Mouse (Mus musculus) layer of hippocampus, adult 2 months (tissue): Measurements from ENCODE around the gene Zfp606. TPM values are rescaled to one million over a fixed set of nuclear protein-coding genes. Genes with fewer than 3 reads are reported as not detected.

Experiments used
- DNase-seq, 2 experiments: peaks; one replicate each; pipeline ENCODE4 v3.0.0; 2022; ENCODE audit warnings: low spot score in 2 of 2
- H3K27ac ChIP-seq: fragments of 200-600 bp; 2 replicates; pipeline ENCODE4 v1.8.1; 2022
- H3K4me3 ChIP-seq: fragments of 200-600 bp; 2 replicates; pipeline ENCODE4 v1.8.1; 2022; ENCODE audit warnings: mild to moderate bottlenecking
- CTCF ChIP-seq: fragments of 200-600 bp; conservative IDR thresholded peaks from 2 replicates; pipeline ENCODE4 v1.8.1; 2022; ENCODE audit warnings: antibody characterized with exemption, mild to moderate bottlenecking, moderate library complexity
- long read RNA-seq, 2 experiments: library from polyadenylated mRNA; stranded (forward); transcript quantifications; one replicate each; pipeline ENCODE4 v2.0.0; 2021; ENCODE audit warnings: borderline mapping rate in 2 of 2
- total RNA-seq, 2 experiments: library from RNA; stranded (reverse); gene quantifications; 2 replicates each; pipeline ENCODE4 v1.2.3; 2021

Gene Zfp606
- total RNA-seq: 10 to 100 TPM; 11.7 to 14.6 TPM
- long read RNA-seq, experiment 1, full-length matches to known transcripts: 10 of 12 reads
- long read RNA-seq, experiment 1, partial matches to known transcripts: 1 of 12 reads
- long read RNA-seq, experiment 1, other reads (novel, unspliced or antisense): 1 of 12 reads
- long read RNA-seq, experiment 2, full-length matches to known transcripts: 9 of 13 reads
- long read RNA-seq, experiment 2, partial matches to known transcripts: 0 of 13 reads
- long read RNA-seq, experiment 2, other reads (novel, unspliced or antisense): 4 of 13 reads

- peak; percentile 71 for TF ChIP-seq CTCF
- peak within 1 kb of the TSS; percentile 98 for H3K27ac ChIP-seq
- H3K4me3 ChIP-seq: peak within 1 kb of the TSS; percentile 77
These were observed at the start of gene Zfp606 for GRCm38 (mm10) chr7:12478158-12479008. Gene Zfp606, plus strand, starts transcription at chr7:12478293.

GRCm38 (mm10) chr7:12479009-12479346 is 885 bp downstream of the Zfp606 start:
- H3K4me3 ChIP-seq: peak overlapping the region; percentile 77
- no peak for TF ChIP-seq CTCF
- DNase-seq: no peak
- H3K27ac ChIP-seq: no peak overlapping the region

More at GRCm38 (mm10) chr7:12478158-12479008, at the start of gene Zfp606:
- peak; percentile 88 to 90 for DNase-seq

- DNase-seq: no peak
- Histone ChIP-seq H3K27ac (no peak overlapping the region), H3K4me3 (no peak overlapping the region; the same call in 1 of the 2 replicates)
- no peak for TF ChIP-seq CTCF
These were observed 1.4 kb downstream of the Zfp606 start for GRCm38 (mm10) chr7:12479525-12479924.

GRCm38 (mm10) chr7:12483771-12484170 is 5.7 kb downstream of the Zfp606 start:
- DNase-seq: no peak
- Histone ChIP-seq H3K27ac (no peak overlapping the region), H3K4me3 (no peak overlapping the region)
- no peak for TF ChIP-seq CTCF

- DNase-seq: no peak
- Histone ChIP-seq H3K4me3 (no peak overlapping the region), H3K27ac (no peak overlapping the region)
- 0 out of 2 replicates have a peak, but pooled peaks have one; percentile 27 for TF ChIP-seq CTCF
These were observed 7.9 kb downstream of the Zfp606 start for GRCm38 (mm10) chr7:12485956-12486355.

GRCm38 (mm10) chr7:12486691-12487090 is 8.6 kb downstream of the Zfp606 start:
- DNase-seq: no peak
- Histone ChIP-seq H3K4me3 (no peak overlapping the region), H3K27ac (no peak overlapping the region)
- TF ChIP-seq CTCF: no peak

- Histone ChIP-seq H3K27ac (no peak overlapping the region), H3K4me3 (no peak overlapping the region)
- no peak for TF ChIP-seq CTCF
- no peak for DNase-seq
These were observed 32.8 kb downstream of the Zfp606 start for GRCm38 (mm10) chr7:12510913-12511312.

GRCm38 (mm10) chr7:12512217-12512616 is 34.1 kb downstream of the Zfp606 start, which contains the start of gene 2900092C05Rik:
Gene 2900092C05Rik, plus strand, starts transcription at chr7:12512517.
- no peak for DNase-seq
- no peak for TF ChIP-seq CTCF
- Histone ChIP-seq H3K4me3 (no peak within 1 kb of the TSS), H3K27ac (no peak within 1 kb of the TSS)

Other genes starting within 250 kb of the Zfp606 start
- gene Vmn1r81, start 210.0 kb upstream of the Zfp606 start, total RNA-seq: not detected
- gene Vmn1r82, start 177.9 kb upstream of the Zfp606 start, total RNA-seq: not detected
- not detected for gene Vmn1r83, start 148.8 kb upstream of the Zfp606 start, total RNA-seq
- gene Vmn1r84, start 109.0 kb upstream of the Zfp606 start, total RNA-seq: not detected
- gene Zfp551, start 55.5 kb upstream of the Zfp606 start, total RNA-seq: 10 to 100 TPM in 1 of 2 experiments, 1 to 10 TPM in 1; 8.5 to 10.1 TPM
- not detected for gene 2900092C05Rik, start 34.2 kb downstream of the Zfp606 start, total RNA-seq
- under 1 TPM; 0.02 to 0.05 TPM for gene Vmn2r53, start 130.5 kb downstream of the Zfp606 start, total RNA-seq
- not detected for gene Vmn2r54, start 162.0 kb downstream of the Zfp606 start, total RNA-seq
- not detected for gene Vmn2r55, start 206.7 kb downstream of the Zfp606 start, total RNA-seq